Mouse (Mus musculus): ENCODE measurements at regions not wholly inside any gene's neighbourhood (a gene's known extent, or its start where the extent isn't known, plus 50 kb on each side); places are given as distances from the start of the nearest gene placed in this dataset.

DNA sequence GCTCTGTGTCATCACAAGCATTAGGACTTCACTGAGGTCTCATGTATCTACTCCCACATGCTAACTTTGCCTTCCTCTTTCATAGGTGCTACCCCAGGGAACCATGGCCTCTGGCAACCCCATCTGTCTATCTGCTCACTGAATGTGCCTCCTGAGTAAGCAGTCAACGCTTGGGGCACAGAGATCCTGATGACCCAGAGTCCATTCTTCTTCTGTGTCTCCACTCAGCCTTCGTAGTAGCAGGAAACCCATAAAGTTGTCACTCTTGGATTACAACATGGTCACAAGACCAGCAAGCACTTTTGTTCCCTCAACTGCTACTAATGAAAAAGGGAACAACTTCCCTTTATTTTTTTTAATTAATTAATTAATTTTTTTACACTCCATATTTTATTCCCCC lies 296.2 kb downstream of the Cd47 start:
- no peak for TF ChIP-seq CTCF (IDR thresholded peaks at IDR 0.05; ENCODE audit: low read depth)
- H3K4me1 ChIP-seq (ENCODE audit: insufficient read depth, low read length), result no peaks in the 10 kb centered on the region
- DNase-seq (ENCODE audit: low spot score) (no peak), ATAC-seq (no peak)
- H3K4me2 ChIP-seq (ENCODE audit: low read depth, low read length), result no peak overlapping the region
- WGBS, result 78% methylated on average over 2 of the region's 2 CpGs
- H3K27me3 ChIP-seq (ENCODE audit: insufficient read depth, low read length), result no peaks in the 10 kb centered on the region
- H3K36me3 ChIP-seq (ENCODE audit: insufficient read depth, low read length), result no peaks in the 10 kb centered on the region
- no peak overlapping the region for H3K9ac ChIP-seq (replicated peaks; ENCODE audit: low read length)
- H3K4me3 ChIP-seq (ENCODE audit: low read length), result no peak overlapping the region
- no peaks in the 10 kb centered on the region for H3K9me3 ChIP-seq (ENCODE audit: low read length)
- no peak overlapping the region for H3K27ac ChIP-seq

DNA sequence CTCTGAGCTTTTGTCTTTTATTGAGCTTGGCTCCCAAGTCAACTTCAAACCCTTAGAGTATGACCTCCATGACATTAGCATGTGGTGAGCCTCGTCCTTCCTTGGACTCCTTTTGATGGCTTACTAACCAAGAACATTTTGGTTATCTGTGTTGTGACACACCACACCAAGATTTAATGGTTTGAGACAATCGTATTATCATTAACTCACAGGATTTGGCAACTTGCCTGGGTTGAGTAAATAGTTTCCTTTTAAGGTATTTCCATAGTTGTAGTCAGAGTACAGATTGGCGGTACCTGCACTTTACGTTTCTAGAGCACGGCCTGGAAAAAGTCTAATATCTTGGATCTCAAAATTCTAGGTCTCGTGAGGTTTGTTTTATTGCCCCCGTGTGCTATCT lies 303.0 kb downstream of the Cd47 start:
- no peak for TF ChIP-seq CTCF (IDR thresholded peaks at IDR 0.05; ENCODE audit: low read depth)
- DNase-seq (ENCODE audit: low spot score) (no peak), ATAC-seq (no peak)
- Histone ChIP-seq H3K9me3 (ENCODE audit: low read length) (no peaks in the 10 kb centered on the region), H3K27me3 (ENCODE audit: insufficient read depth, low read length) (no peaks in the 10 kb centered on the region), H3K9ac (replicated peaks; ENCODE audit: low read length) (no peak overlapping the region), H3K4me2 (ENCODE audit: low read depth, low read length) (no peak overlapping the region), H3K4me3 (ENCODE audit: low read length) (no peak overlapping the region), H3K4me1 (ENCODE audit: insufficient read depth, low read length) (no peaks in the 10 kb centered on the region), H3K27ac (no peak overlapping the region), H3K36me3 (ENCODE audit: insufficient read depth, low read length) (no peaks in the 10 kb centered on the region)
- WGBS, result 82% methylated on average over 7 of the region's 7 CpGs

- no peak for TF ChIP-seq CTCF (IDR thresholded peaks at IDR 0.05; ENCODE audit: low read depth)
- Histone ChIP-seq H3K27me3 (ENCODE audit: insufficient read depth, low read length) (no peaks in the 10 kb centered on the region), H3K9me3 (ENCODE audit: low read length) (no peaks in the 10 kb centered on the region), H3K27ac (no peak overlapping the region), H3K36me3 (ENCODE audit: insufficient read depth, low read length) (no peaks in the 10 kb centered on the region), H3K4me3 (ENCODE audit: low read length) (no peak overlapping the region), H3K4me2 (ENCODE audit: low read depth, low read length) (no peak overlapping the region), H3K4me1 (ENCODE audit: insufficient read depth, low read length) (no peaks in the 10 kb centered on the region), H3K9ac (replicated peaks; ENCODE audit: low read length) (no peak overlapping the region)
- WGBS, result 95% methylated on average over 7 of the region's 7 CpGs
- no peak for DNase-seq (ENCODE audit: low spot score)
- no peak for ATAC-seq
These were observed 314.0 kb downstream of the Bbx start for GRCm38 (mm10) chr16:50118150-50118549.

- no peak for DNase-seq (ENCODE audit: low spot score)
- H3K36me3 ChIP-seq (ENCODE audit: insufficient read depth, low read length), result no peaks in the 10 kb centered on the region
- no peak overlapping the region for H3K4me2 ChIP-seq (ENCODE audit: low read depth, low read length)
- H3K4me3 ChIP-seq (ENCODE audit: low read length), result no peak overlapping the region
- ATAC-seq, result no peak
- no peak overlapping the region for H3K27ac ChIP-seq
- H3K27me3 ChIP-seq (ENCODE audit: insufficient read depth, low read length), result no peaks in the 10 kb centered on the region
- H3K9ac ChIP-seq (replicated peaks; ENCODE audit: low read length), result no peak overlapping the region
- 68% methylated on average over 2 of the region's 2 CpGs for WGBS
- no peaks in the 10 kb centered on the region for H3K9me3 ChIP-seq (ENCODE audit: low read length)
- no peak for TF ChIP-seq CTCF (IDR thresholded peaks at IDR 0.05; ENCODE audit: low read depth)
- H3K4me1 ChIP-seq (ENCODE audit: insufficient read depth, low read length), result no peaks in the 10 kb centered on the region
These were observed 309.7 kb downstream of the Bbx start for GRCm38 (mm10) chr16:50122460-50122859.

DNA sequence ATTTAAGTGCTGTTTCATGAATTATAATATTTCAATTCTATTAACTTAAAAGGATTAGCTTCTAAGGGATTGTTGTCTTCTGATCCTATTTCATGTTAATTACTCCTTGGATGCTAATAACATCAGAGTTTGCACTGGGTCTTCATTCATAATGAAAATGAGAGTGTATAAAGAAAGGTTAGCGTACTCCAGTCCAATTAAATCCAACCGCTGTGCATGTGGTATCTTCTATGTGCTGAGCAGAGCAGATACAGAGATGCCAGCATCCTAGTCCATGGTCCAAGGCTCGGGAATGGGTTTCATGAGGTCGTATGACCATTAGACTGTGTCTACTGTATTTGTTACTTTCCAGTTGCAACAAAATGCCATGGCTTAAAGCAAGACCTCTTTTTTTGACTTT lies 307.5 kb downstream of the Bbx start:
- Histone ChIP-seq H3K9me3 (ENCODE audit: low read length) (no peaks in the 10 kb centered on the region), H3K4me1 (ENCODE audit: insufficient read depth, low read length) (no peaks in the 10 kb centered on the region), H3K27me3 (ENCODE audit: insufficient read depth, low read length) (no peaks in the 10 kb centered on the region), H3K4me2 (ENCODE audit: low read depth, low read length) (no peak overlapping the region), H3K36me3 (ENCODE audit: insufficient read depth, low read length) (no peaks in the 10 kb centered on the region), H3K27ac (no peak overlapping the region), H3K9ac (replicated peaks; ENCODE audit: low read length) (no peak overlapping the region), H3K4me3 (ENCODE audit: low read length) (no peak overlapping the region)
- no peak for ATAC-seq
- DNase-seq (ENCODE audit: low spot score), result no peak
- WGBS, result 77% methylated on average over 4 of the region's 4 CpGs
- TF ChIP-seq CTCF (IDR thresholded peaks at IDR 0.05; ENCODE audit: low read depth), result no peak

- no peak overlapping the region for H3K27ac ChIP-seq
- no peak overlapping the region for H3K9ac ChIP-seq (replicated peaks; ENCODE audit: low read length)
- H3K27me3 ChIP-seq (ENCODE audit: insufficient read depth, low read length), result no peaks in the 10 kb centered on the region
- TF ChIP-seq CTCF (IDR thresholded peaks at IDR 0.05; ENCODE audit: low read depth), result no peak
- no peaks in the 10 kb centered on the region for H3K9me3 ChIP-seq (ENCODE audit: low read length)
- DNase-seq (ENCODE audit: low spot score) (no peak), ATAC-seq (no peak)
- 91% methylated on average over 5 of the region's 5 CpGs for WGBS
- no peak overlapping the region for H3K4me3 ChIP-seq (ENCODE audit: low read length)
- no peak overlapping the region for H3K4me2 ChIP-seq (ENCODE audit: low read depth, low read length)
- H3K4me1 ChIP-seq (ENCODE audit: insufficient read depth, low read length), result no peaks in the 10 kb centered on the region
- H3K36me3 ChIP-seq (ENCODE audit: insufficient read depth, low read length), result no peaks in the 10 kb centered on the region
These were observed 306.6 kb downstream of the Bbx start for GRCm38 (mm10) chr16:50125564-50125963.

GRCm38 (mm10) chr16:50131406-50131805 lies 300.8 kb downstream of the Bbx start:
- Histone ChIP-seq H3K27me3 (ENCODE audit: insufficient read depth, low read length) (no peaks in the 10 kb centered on the region), H3K36me3 (ENCODE audit: insufficient read depth, low read length) (no peaks in the 10 kb centered on the region), H3K9ac (replicated peaks; ENCODE audit: low read length) (no peak overlapping the region), H3K9me3 (ENCODE audit: low read length) (no peaks in the 10 kb centered on the region), H3K4me1 (ENCODE audit: insufficient read depth, low read length) (no peaks in the 10 kb centered on the region), H3K4me2 (ENCODE audit: low read depth, low read length) (no peak overlapping the region), H3K4me3 (ENCODE audit: low read length) (no peak overlapping the region), H3K27ac (no peak overlapping the region)
- no peak for ATAC-seq
- no peak for TF ChIP-seq CTCF (IDR thresholded peaks at IDR 0.05; ENCODE audit: low read depth)
- no peak for DNase-seq (ENCODE audit: low spot score)
- 89% methylated on average over 2 of the region's 2 CpGs for WGBS

Data from hindbrain, postnatal 0 days (tissue).